Mouse (Mus musculus): ENCODE results near the gene Atp8b4. TPM values are rescaled to one million over a fixed set of nuclear protein-coding genes. Genes with fewer than 3 reads are reported as not detected.
A peak's percentile ranks its signal among the peaks of the same experiment; 100 is the strongest.

Atp8b4 gene
- total RNA-seq, 2 experiments from 2014 or later: 0.53 to 0.79 TPM

DNA sequence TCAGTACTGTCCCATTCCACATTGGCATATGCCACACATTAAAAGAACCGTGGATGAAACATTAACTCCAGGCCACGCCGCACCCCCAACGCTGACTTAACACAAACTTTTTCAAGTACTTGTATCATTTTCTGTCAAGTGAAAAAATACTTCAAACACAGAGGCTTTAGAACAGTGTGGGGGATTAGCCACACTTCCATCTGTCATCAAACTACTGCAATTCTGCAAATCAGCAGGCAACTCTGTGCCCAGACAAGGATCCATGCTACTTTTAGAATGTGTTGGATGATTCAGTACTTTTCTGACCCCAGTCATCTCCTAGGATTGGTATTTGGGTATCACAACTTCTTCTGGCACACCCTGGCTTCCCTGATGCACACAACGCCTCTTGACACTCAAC is 212.5 kb downstream of the Atp8b4 start:
- no peak for DNase-seq

DNA sequence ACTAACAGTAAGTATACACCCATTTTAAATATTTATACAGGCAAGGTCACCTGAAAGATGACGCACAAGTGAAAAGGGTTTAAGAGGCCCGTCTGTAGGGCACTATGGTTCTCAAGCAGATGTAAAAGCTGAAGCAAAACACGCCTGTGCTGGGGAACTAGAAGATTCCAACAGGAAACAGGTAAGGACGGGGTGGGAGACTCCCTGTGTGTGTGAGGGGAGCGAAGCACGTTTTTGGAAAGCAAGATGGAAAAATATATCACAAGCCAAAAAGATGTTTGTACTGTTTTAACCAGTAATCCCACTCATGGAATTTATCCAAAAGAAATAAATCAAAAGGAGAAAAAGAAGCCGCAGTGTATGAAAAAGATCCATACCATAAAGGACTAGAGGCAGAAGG is 214.1 kb downstream of the Atp8b4 start:
- no peak for DNase-seq

DNA sequence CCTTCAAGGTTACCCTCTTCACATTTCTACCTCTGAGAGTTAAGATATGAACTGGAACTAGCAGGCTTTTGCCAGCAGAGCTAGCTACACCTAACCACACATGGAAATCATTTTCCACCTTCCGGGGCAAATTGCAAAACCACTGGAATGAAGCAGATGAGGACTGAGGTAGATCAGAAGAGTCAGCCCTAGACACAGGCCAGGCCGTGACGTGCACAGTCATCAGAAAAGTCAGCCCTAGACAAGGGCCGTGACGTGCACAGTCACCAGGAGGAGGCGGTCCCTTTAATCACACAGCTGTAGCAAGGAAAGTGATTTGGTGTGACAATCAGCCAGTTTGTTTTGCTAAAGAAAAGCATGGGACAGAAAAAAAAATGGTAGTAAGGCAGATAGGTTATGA is 216.4 kb downstream of the Atp8b4 start:
- DNase-seq: no peak

DNA sequence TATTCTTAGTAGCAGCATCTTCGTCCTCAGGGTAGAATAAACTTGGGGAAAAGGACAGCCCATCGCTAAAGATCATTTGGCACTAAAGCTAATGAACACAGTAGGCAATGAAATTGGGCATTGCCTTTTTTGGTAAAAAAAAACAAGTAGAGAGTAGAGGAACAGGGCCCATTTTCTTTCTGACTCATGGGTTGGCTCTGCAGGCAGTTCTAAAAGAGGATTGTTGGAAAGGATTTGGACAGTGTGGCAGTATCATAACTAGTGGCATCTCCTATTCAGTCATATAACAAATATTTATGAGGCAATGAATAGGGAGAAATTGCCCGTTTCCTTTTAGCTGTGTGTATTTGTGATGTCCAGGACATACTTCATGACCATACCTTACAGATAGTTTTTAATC is 217.4 kb downstream of the Atp8b4 start:
- no peak for DNase-seq

DNA sequence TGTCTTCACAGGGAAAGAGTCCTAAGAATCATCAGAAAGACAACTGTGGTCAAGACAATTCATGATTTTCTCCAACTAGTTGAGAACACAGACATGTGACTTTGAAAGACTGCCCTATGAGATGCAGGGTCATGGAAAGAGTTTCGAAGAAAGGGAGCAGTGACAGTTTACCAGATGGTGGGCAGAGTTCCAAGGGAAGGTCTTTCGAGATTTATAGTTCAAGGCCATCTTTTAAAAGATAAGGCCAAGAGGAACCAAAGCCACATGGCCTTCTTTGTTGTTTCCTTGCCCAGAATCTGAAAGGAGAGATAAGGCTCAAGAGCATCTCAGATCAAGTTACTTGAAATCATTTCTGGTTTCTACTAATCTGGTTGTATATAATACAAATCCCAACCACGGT is 225.0 kb downstream of the Atp8b4 start:
- DNase-seq: peak; percentile 5 to 12

DNA sequence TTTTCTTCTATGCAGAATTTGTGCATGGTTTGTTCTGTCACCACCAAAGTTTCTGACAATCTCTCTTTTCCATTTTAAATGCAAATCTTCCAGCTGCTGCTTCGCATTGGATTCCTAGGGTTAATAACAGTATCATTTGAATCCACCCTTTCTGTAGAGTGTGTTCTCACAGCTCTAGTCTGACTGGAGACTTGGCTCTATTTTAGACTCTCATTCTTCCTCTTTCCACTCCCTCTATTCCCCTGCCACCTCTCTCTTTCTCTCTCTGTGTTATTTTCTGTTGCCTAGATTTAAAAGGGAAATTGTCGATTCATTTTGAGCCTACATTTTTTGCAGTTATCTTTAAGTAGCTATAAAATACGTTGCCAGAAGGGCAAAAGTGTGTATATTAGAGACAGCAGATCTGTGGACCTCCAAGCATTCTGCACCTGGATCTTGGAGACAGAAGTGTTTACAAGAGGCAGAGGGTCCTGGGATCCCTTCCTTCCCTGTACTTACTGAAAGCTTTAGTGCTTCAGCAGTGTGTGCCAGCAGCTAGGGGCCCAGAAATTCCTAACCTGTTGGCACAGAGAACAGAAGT is 225.6 kb downstream of the Atp8b4 start:
- no peak for DNase-seq

DNA sequence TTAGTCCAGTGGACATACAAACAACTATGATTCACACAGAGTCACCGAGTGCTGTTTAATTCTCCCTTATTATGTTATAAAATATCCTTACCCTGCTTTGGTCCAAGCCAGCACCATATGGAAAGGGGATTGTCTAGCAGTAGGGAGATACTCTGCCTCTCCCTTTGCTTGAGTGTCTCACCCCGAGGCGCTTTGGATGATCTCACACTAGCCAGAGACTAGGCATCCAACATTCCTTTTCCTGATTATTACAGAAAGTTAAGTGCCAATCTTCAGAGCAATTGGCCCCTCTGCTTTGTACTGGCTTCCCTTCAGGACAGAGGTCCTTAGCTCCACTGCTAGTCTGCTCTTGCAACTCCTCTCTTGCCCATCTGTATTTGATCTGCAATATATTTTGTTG is 226.2 kb downstream of the Atp8b4 start:
- DNase-seq: no peak

Other genes with a start within 250 kb of the Atp8b4 start
- gene Slc27a2, start 51.7 kb upstream of the Atp8b4 start, total RNA-seq (2021): 10 to 100 TPM; 10.2 to 40.8 TPM
- 10 to 100 TPM in 1 of 2 experiments, 1 to 10 TPM in 1; 2.6 to 25.9 TPM for gene Hdc, start 118.6 kb upstream of the Atp8b4 start, total RNA-seq (2021)
- gene Gabpb1, start 175.7 kb upstream of the Atp8b4 start, total RNA-seq (2021): 10 to 100 TPM; 15.3 to 19.5 TPM
- 10 to 100 TPM; 66.9 to 76.5 TPM for gene Usp8, start 206.7 kb upstream of the Atp8b4 start, total RNA-seq (2021)

Measured in adrenal gland, postnatal 36 days (tissue).